Mouse (Mus musculus) stomach, postnatal 0 days (tissue): ENCODE measurements around the gene Grin3a.

Experiments
- CTCF ChIP-seq: IDR thresholded peaks from 2 replicates; pipeline ENCODE4 v1.5.1; 2016; ENCODE audit warnings: antibody characterized with exemption, low read depth, mild to moderate bottlenecking, moderate library complexity
- EP300 ChIP-seq: optimal IDR thresholded peaks from 2 replicates; pipeline ENCODE3; 2016; ENCODE audit warnings: antibody characterized with exemption

GRCm38 (mm10) chr4:49637821-49638220 is 207.7 kb downstream of the Grin3a start:
- TF ChIP-seq CTCF (no peak), EP300 (no peak)
